Mouse (Mus musculus) neural tube, embryonic 14.5 days (tissue): ENCODE data around the gene Fyb2. TPM values are rescaled to one million over a fixed set of nuclear protein-coding genes. Genes with fewer than 3 reads are reported as not detected.
"Not testable (repeated sequence)": the region's sequence is repeated elsewhere in the genome, so short reads cannot be mapped to it uniquely, and the experiment has no call there.

Experiments used
- ATAC-seq: fragments of 200-750 bp; cut with Nextera tagmentation; 2 replicates; pipeline ENCODE4 v1.8.0; 2017; ENCODE audit warnings: low read depth, mild to moderate bottlenecking, moderate TSS enrichment, moderate library complexity
- H3K27ac ChIP-seq: fragments of 300-500 bp; sonication (generic); 2 replicates; pipeline ENCODE4 v1.5.1; 2014; ENCODE audit warnings: low read depth, mild to moderate bottlenecking, control low read depth, low read length, moderate library complexity, mixed read lengths
- H3K27me3 ChIP-seq: fragments of 300-500 bp; sonication (generic); 2 replicates; pipeline ENCODE4 v1.6.1; 2014; ENCODE audit warnings: low read length; ENCODE audit not compliant: control insufficient read depth, insufficient read depth
- H3K36me3 ChIP-seq: fragments of 300-500 bp; sonication (generic); 2 replicates; pipeline ENCODE4 v1.6.1; 2014; ENCODE audit warnings: low read length, mixed read lengths; ENCODE audit not compliant: control insufficient read depth, insufficient read depth
- H3K4me1 ChIP-seq: fragments of 300-500 bp; sonication (generic); 2 replicates; pipeline ENCODE4 v1.6.1; 2014; ENCODE audit warnings: low read length; ENCODE audit not compliant: control insufficient read depth, insufficient read depth
- H3K4me2 ChIP-seq: fragments of 300-500 bp; sonication (generic); 2 replicates; pipeline ENCODE4 v1.6.1; 2014; ENCODE audit warnings: mild to moderate bottlenecking, low read depth, low read length, control low read depth
- H3K4me3 ChIP-seq: fragments of 300-500 bp; sonication (generic); 2 replicates; pipeline ENCODE4 v1.5.1; 2014; ENCODE audit warnings: low read depth, low read length, control low read depth, mixed read lengths
- H3K9ac ChIP-seq: fragments of 300-500 bp; sonication (generic); replicated peaks from 2 replicates; pipeline ENCODE4 v1.6.1; 2014; ENCODE audit warnings: low read depth, mild to moderate bottlenecking, control low read depth, low read length, mixed read lengths
- H3K9me3 ChIP-seq: fragments of 300-500 bp; sonication (generic); 2 replicates; pipeline ENCODE4 v1.6.1; 2016; ENCODE audit warnings: low read length; ENCODE audit not compliant: control insufficient read depth
- WGBS: fragments of 180-500 bp; shearing (Covaris S2); extraction: QIAGEN DNeasy Blood & Tissue Kit; methylation state at CpG from one replicate; pipeline ENCODE4 v1.1.7; 2014; 5-methylcytosine and 5-hydroxymethylcytosine counted together
- polyA plus RNA-seq: library from polyadenylated mRNA; unstranded; fragments of >200 nt; fragmentation: Nextera tagmentation; extraction: Ambion mirVana; gene quantifications from 2 replicates; pipeline ENCODE4 v1.2.1, GENCODE M21; 2014

Fyb2 gene
- polyA plus RNA-seq, 1 experiment from 2014 or later = 0.17 TPM

- ATAC-seq = no peak
- Histone ChIP-seq H3K27ac (no peak overlapping the region), H3K36me3 (no peaks in the 10 kb centered on the region), H3K4me1 (no peaks in the 10 kb centered on the region), H3K9me3 (no peaks in the 10 kb centered on the region), H3K4me2 (no peak overlapping the region), H3K4me3 (no peak overlapping the region), H3K9ac (no peak overlapping the region), H3K27me3 (no peaks in the 10 kb centered on the region)
- WGBS = 88% methylated on average over 6 of the region's 6 CpGs
Observed at GRCm38 (mm10) chr4:104990016-104990415, 76.8 kb downstream of the Fyb2 start.

DNA sequence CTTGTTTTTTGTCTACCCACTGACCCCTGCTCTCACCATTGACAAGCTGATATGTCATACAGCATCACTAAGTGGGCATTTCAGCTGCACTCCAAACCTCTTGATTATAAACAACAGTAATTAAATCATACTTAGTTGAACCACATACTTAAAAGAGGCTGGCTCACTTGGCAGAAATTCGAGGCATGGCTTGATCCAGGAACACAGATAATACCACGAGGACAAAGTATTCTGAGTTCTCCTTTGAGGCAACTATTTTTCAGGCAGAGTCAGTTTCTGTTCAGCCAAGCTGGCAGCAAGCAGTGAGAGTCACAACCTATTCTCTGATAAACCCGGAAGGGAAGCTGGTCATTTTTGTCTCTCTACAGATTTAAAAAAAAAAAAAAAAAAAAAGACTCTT, 77.4 kb downstream of the Fyb2 start:
- no peak for ATAC-seq
- no peak overlapping the region for H3K27ac ChIP-seq
- no peaks in the 10 kb centered on the region for H3K36me3 ChIP-seq
- no peaks in the 10 kb centered on the region for H3K4me1 ChIP-seq
- no peak overlapping the region for H3K4me3 ChIP-seq
- no peak overlapping the region for H3K9ac ChIP-seq
- H3K9me3 ChIP-seq = no peaks in the 10 kb centered on the region
- H3K4me2 ChIP-seq = no peak overlapping the region
- WGBS = 88% methylated on average over 3 of the region's 3 CpGs
- H3K27me3 ChIP-seq = no peaks in the 10 kb centered on the region

GRCm38 (mm10) chr4:104992271-104992670, 79.0 kb downstream of the Fyb2 start:
- Histone ChIP-seq H3K36me3 (no peaks in the 10 kb centered on the region), H3K9me3 (no peaks in the 10 kb centered on the region), H3K4me1 (no peaks in the 10 kb centered on the region), H3K27me3 (no peaks in the 10 kb centered on the region), H3K4me3 (no peak overlapping the region), H3K9ac (no peak overlapping the region), H3K4me2 (no peak overlapping the region), H3K27ac (no peak overlapping the region)
- ATAC-seq = no peak
- 88% methylated on average over 3 of the region's 3 CpGs for WGBS

- Histone ChIP-seq H3K36me3 (no peaks in the 10 kb centered on the region), H3K4me2 (no peak overlapping the region), H3K27me3 (no peaks in the 10 kb centered on the region), H3K9me3 (no peaks in the 10 kb centered on the region), H3K27ac (no peak overlapping the region), H3K9ac (no peak overlapping the region), H3K4me1 (no peaks in the 10 kb centered on the region), H3K4me3 (no peak overlapping the region)
- ATAC-seq = no peak
- 90% methylated on average over 10 of the region's 10 CpGs for WGBS
Observed at GRCm38 (mm10) chr4:104993140-104993874, 80.1 kb downstream of the Fyb2 start.

DNA sequence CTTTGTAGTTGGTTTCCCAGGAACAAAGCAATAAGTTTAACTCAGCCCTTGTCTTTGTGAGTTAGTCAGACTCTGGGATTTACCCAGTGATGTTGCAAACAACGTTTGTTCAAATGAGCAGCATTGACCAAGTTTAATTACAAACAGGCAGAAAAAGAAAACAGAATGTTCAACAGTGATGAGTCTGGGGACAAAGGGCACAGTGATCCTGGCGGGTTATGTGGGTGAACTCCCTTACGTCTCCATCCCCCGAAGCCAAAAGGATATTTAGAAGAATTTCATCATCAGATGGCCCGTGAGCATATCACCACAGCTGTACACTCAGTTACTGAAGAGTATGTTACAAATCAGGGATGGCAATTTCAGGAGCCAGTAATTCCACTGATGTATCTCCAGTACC, 86.4 kb downstream of the Fyb2 start:
- H3K36me3 ChIP-seq = no peaks in the 10 kb centered on the region
- H3K4me3 ChIP-seq = no peak overlapping the region
- H3K9ac ChIP-seq = no peak overlapping the region
- no peaks in the 10 kb centered on the region for H3K4me1 ChIP-seq
- no peak overlapping the region for H3K27ac ChIP-seq
- H3K9me3 ChIP-seq = no peaks in the 10 kb centered on the region
- no peak overlapping the region for H3K4me2 ChIP-seq
- ATAC-seq = no peak
- no peaks in the 10 kb centered on the region for H3K27me3 ChIP-seq
- 77% methylated on average over 5 of the region's 5 CpGs for WGBS

GRCm38 (mm10) chr4:105001736-105002135, 88.5 kb downstream of the Fyb2 start:
- 59% methylated on average over 1 of the region's 1 CpGs for WGBS
- H3K36me3 ChIP-seq = no peaks in the 10 kb centered on the region
- no peak overlapping the region for H3K4me3 ChIP-seq
- ATAC-seq = no peak
- H3K4me1 ChIP-seq = no peaks in the 10 kb centered on the region
- no peak overlapping the region for H3K9ac ChIP-seq
- H3K27ac ChIP-seq = no peak overlapping the region
- no peaks in the 10 kb centered on the region for H3K9me3 ChIP-seq
- H3K27me3 ChIP-seq = no peaks in the 10 kb centered on the region
- no peak overlapping the region for H3K4me2 ChIP-seq

DNA sequence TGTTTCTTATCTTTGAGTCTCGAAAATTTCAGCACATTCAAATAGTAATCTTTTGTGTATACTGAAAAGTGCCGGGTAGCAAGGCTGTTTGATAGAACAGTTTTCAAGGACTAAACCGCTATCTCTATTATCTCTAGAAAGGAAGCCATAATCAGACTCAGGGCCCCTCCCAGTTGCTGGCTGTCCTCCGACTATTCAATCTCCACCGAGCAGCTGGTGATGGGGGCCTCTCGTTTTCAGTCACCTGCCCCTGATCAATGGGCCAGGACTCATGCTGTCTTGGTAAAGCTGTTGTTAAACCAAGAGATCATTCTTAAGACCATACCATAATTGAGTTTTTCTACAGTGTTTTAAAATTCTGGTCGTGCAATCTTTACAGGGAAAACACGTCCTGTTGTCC, 90.9 kb downstream of the Fyb2 start:
- H3K4me1 ChIP-seq = no peaks in the 10 kb centered on the region
- H3K9me3 ChIP-seq = no peaks in the 10 kb centered on the region
- H3K27me3 ChIP-seq = no peaks in the 10 kb centered on the region
- H3K4me2 ChIP-seq = no peak overlapping the region
- H3K9ac ChIP-seq = no peak overlapping the region
- no peaks in the 10 kb centered on the region for H3K36me3 ChIP-seq
- no peak overlapping the region for H3K27ac ChIP-seq
- ATAC-seq = no peak
- no peak overlapping the region for H3K4me3 ChIP-seq
- 80% methylated on average over 8 of the region's 8 CpGs for WGBS

- 89% methylated on average over 11 of the region's 12 CpGs for WGBS
- ATAC-seq, H3K36me3 ChIP-seq: not testable (repeated sequence)
Observed at GRCm38 (mm10) chr4:105004649-105005048, 91.4 kb downstream of the Fyb2 start.

DNA sequence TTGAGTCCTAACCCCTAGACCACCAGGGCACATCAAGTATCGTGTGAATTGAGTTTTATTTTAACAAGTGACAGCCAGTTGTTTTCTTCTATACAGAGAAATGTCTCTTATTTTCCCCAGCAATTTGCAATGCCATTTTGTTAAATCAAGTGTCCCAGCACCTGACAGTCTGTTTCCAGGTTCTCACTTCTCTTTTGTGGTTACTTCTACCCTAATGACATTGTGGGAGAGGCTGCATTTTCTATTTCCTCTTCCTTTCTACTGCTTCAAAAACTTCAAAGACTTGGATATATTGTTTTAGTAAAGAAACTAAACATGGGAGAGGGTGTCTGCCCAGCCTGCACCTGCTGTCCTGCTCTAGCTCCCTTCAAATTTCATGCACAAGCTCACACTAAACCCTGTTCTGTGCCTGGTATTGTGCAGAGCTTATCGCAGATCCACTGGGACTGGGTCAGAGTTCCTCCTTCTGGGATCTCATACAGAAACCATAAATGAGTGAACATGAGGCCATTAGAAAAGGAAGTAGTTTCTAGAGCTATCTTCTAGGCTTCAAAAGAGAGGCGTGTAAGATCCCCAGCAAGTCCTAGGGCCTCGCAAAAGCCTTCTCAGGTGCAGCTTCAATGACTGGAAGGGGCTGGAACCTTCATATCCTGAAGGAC, 94.2 kb downstream of the Fyb2 start:
- no peaks in the 10 kb centered on the region for H3K4me1 ChIP-seq
- H3K9ac ChIP-seq = no peak overlapping the region
- no peaks in the 10 kb centered on the region for H3K9me3 ChIP-seq
- no peak for ATAC-seq
- H3K36me3 ChIP-seq = no peaks in the 10 kb centered on the region
- no peak overlapping the region for H3K27ac ChIP-seq
- H3K4me2 ChIP-seq = no peak overlapping the region
- WGBS = 87% methylated on average over 4 of the region's 4 CpGs
- no peaks in the 10 kb centered on the region for H3K27me3 ChIP-seq
- no peak overlapping the region for H3K4me3 ChIP-seq

More at GRCm38 (mm10) chr4:105004649-105005048, 91.4 kb downstream of the Fyb2 start:
- not testable (repeated sequence) for H3K4me1 ChIP-seq, H3K9me3 ChIP-seq, H3K4me2 ChIP-seq, H3K9ac ChIP-seq, H3K27ac ChIP-seq, H3K4me3 ChIP-seq, H3K27me3 ChIP-seq
